Mouse (Mus musculus): ENCODE measurements around the gene Myo6.

Myo6 gene

DNA sequence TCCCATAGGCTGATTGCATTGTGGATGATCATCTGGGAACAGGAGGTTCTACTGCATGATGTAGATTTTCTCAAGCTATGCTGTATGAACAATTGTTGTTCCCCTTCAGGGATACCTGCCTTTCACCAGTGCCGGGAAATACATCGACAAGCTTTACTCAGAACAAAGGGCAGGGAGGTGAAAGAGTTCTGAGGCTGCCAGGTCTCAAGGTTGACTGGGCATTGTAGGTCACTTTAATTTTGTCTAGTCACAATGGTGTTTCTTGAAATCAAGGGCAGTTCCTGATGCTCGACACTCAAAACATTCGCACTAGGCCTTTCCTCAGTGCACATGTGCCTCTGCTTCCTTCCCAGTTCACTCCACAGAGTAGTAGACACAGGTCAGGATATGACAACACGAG is 15.9 kb downstream of the Myo6 start:
- intact Hi-C loops (cut with DNase I) = no loop called here

DNA sequence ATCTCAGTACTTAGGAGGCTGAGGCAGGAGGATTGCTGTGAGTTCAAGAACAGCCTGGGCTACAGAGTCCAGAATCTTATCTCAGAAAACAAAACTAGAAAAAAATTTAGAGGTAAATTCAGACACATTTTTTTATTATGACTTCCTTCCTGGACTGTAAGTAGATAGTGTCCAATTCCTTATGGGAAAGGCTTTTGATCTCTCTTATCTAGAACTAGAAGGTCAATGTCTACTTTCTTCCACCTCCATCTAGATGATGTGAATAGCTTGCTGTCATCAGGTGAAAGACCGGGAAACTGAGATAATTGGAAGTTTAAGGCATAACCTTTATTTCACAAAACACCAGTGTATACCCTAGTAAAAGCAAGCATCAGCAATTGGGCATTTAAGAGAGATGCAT is 16.9 kb downstream of the Myo6 start:
- intact Hi-C loops (cut with DNase I) = no loop called here

DNA sequence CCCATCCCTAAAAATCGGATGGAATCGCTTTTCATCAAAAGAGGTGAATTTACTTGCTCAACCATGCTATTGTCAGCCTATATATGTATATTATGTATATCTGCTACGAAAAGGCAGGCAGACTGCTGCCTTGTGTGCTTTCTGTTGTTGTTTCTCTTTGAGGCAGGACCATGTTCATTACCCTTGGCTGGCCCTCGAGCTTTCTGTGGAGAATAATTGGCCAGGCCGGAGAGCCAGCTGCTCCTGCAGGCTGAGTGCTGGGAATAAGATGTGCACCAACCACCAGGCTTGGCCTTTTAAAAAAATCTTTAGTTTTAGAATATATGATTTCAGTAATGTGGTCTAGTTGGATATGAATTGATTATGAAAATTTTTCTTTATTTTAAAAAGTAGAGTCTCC is 19.3 kb downstream of the Myo6 start:
- intact Hi-C loops (cut with DNase I) = no loop called here

DNA sequence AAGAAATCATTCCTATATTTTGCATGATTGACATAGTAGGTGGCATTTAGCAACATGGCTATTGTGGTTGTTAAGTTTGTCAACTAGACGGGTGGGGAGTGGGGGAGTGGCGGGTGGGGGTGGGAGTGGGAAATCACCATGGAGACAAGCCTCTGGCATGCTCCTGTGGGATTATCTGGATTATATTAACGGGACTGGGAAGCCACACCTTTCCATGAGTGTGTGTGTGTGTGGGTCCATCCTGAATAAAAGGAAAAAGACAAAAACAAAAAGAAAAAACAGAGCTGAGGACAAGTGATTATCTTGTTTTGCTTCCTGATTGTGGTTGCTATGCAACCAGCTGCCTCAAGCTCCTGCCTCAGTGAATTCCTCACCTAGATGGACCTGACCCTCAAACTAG is 20.9 kb downstream of the Myo6 start:
- intact Hi-C loops (cut with DNase I) = no loop called here

DNA sequence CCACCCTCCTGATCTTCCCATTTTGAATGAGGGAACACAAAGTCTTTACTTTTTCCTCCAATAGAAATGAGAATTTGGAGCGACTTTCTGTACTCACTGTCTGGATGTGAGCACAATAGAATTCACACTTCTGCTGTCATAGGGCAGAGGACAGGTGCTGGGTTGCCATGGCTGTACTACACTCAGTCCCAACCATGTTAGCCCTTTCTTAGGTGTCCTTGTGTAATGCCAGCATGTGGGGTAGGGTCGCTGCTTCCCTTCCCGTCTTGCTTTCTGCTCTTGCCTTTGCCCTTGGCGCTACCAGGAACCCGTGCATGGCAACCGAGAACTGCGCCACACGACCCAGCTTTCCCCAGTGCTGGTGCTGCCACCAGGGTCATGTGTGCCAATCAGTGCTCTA is 21.9 kb downstream of the Myo6 start:
- intact Hi-C loops (cut with DNase I) = no loop called here

DNA sequence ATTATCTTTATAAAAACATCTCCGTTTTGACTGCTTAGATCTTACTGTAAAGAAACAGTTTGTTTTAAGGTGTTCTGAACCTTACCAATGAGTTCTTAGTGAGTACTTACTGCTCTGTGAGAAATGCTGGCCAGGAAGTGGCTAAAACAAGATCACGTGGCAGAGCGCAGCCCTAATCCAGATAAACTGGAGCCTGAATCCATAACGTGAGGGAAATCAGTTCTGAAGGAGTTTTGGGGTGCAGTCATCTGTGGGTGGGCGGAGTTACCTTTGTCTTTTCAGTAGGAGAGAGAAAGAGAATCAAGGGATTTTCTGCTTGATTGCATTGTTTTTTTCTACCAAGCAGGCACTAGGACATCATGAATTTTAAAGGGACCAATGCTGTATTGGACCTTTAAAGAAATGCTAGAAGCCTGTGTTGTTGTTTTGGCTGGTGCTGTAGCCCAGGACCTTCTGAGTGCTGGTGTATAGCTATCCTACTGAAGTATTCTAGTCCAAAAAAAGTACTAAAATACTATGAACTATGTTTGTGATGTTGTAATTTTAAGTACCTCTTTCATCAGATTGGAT is 23.6 kb downstream of the Myo6 start:
- intact Hi-C loops (cut with DNase I) = no loop called here

DNA sequence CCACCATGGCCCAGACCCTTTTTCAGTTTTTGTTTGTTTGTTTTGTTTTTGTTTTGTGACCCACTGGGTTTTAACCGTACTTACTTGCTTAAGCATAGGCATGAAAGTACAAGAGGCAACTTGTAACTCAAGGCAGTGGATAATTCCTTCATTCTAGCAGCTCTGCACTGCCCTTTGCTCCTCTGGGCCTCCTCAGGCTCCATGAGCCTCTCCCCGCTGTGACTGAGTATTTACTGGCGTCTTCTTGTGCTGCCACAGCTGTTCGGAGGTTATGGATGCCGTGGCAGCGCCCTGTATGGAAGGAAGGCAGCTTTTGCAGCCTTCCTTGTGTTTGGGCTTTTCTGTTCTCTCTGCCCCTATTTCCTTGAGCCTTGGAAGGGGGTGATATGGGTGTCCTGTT is 26.4 kb downstream of the Myo6 start:
- intact Hi-C loops (cut with DNase I) = no loop called here

DNA sequence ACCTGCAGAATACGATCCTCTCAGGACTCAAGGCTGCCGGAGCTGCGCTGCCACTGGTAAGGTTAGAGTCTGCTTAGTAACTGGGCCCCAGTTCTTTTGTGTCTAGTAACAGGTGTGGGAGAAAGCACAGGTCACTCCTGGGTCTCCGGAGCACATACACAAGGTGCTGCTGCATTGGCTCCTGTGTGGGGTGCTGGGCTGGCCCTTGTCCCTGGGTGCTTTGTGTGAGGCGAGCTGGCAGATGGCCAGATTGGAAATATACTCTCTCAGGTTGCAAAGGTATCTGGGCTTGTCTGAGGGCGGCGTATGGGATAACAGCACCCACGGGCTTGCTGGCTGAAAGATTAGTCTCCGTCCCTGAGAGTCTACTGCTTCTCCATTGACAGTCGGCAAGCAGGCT is 27.5 kb downstream of the Myo6 start:
- intact Hi-C loops (cut with DNase I) = no loop called here

DNA sequence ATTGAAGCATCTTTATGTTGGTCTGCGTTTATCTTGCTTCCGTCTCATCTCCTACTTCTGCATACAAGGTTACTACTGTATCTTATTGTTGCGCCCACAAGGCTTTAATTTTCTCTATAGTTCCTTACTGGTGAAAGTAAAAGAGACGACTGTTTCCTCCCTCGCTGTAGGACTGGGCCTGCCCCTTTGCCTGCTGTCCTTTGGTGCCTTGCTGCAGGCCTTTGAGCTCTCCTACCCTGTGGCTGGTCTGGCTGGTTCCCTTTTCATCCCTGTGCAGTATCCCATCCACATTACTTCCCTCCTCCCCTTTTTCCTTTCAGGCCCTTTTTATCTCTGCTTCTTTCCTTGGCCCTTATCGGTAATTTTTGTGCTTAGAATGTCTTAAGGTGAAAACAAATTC is 29.6 kb downstream of the Myo6 start:
- intact Hi-C loops (cut with DNase I) = no loop called here

DNA sequence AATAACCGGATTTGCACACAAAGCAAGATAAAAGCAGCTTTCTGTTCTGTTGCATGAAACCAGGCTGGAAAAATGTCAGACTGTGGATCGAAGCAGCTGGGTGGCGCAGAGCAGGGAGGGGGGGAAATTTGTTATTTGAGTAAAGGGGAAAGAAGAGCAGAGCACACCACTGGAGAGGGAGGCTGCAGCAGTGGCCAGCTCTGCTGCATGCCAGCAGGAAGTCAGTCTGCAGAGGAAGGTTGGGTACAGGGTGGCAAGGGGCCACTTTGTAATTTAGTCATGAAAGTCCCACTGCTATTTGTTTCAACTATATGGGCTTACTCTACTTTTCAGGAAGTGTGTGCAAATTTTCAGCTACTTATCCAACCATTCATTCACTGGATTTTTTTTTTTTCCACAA is 31.3 kb downstream of the Myo6 start:
- intact Hi-C loops (cut with DNase I) = no loop called here

DNA sequence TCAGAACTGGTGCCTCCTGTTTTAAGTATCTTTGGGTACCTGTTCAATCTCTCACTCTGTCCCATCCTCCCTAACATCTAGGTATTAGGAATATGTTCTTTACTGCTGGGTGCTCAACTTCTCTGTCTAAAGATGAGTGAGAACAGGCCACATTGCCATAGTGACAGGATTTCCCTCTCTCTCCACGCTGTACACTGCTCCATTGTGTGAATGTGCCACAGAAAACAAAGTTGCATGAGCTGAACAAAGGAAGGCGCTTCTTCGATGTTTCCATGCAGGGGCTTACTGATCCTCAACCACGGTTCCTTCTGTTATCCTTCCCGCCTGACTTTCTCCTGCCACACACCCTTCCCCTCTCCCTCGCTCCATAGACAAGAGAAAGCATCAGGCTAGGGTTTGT is 32.4 kb downstream of the Myo6 start:
- intact Hi-C loops (cut with DNase I) = no loop called here

DNA sequence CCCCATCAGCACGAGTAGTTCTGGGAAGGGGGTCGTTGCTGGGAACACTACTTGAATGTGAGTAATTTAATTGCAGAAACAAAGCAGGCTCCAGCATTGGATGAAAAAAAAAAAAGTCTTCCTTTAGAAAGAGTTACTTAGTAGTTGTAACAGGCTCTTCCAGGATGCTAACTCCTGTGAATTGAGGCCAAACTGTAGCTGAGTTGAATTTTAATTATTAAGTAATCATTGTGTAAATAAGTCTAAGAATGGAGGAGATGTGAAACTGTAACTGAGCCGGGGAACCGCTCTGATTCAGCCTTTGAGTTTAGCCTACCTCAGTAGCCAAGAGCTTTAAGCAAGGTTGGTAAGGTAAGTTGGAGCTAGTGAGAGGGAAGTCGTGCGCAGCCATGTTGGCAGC is 36.0 kb downstream of the Myo6 start:
- intact Hi-C loops (cut with DNase I) = no loop called here

DNA sequence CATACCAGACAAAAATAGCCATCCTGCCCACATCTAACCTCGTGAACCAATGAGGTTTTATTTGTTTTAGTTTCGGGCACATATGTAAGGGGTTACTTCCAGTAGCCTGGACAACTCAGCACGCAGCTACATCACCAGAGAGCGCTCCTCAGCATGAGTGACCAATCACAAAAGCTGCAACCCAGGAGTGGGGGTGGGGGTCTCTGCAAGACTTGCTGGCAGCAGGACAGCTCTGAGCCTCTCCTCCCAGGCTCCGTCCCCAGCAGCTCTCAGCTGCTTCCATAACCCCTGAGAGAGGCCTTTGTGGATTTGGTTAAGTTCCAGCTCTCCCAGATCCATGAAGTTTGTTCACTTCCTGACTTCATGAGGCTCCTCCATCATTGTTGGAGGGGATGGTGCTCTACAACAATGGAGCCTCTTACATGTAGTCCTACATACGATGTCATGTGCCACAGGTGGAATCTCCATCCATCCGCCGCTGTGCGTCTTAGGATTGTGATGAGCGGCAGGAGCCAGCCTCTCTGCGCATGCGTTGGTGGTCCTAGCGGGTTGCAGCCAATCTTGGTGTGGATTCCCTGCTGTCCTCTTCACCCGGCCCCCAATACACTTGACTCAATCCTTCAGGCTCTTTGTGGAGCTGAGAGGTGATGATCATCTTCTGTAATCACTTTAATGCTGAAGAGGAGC is 37.7 kb downstream of the Myo6 start:
- intact Hi-C loops (cut with DNase I) = no loop called here

DNA sequence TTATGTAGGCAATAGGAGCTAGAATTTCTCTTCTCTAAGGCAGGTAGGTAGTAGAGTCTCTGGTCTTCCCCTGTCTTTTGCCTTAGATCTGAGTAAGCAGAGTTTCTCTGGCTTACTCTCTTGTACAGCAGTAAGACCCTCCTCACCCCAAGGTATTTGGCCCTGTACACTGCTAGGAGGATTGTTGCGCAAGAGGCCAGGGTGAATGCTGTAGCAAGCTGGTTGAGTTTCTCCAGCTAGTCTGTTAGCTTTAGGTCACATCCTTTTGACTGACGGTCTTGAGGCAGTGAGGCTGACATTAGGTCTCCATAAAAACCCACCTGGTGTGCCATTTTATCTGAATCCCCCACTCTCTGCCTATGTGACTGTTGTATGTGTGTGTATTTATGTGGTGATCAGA is 43.9 kb downstream of the Myo6 start:
- intact Hi-C loops (cut with DNase I) = no loop called here

DNA sequence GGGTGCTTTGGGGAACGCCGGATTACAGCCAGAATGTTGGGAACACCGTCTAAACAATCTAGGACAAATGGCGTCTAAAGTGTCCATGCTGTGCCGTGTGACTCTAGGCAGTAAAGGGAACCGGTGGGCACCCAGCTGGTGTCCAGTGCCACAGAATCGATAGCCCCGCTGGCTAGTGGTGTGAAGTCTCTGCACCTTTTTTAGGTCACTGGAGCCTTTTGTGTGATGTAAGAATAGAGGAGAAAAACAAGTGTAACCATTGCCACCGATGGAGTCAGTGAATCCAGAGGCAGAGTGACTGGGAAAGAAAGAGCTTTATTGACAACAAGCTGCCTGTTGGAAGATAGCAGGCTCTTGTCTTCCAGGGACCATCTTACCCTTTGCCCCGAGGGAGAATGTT is 44.6 kb downstream of the Myo6 start:
- intact Hi-C loops (cut with DNase I) = no loop called here

DNA sequence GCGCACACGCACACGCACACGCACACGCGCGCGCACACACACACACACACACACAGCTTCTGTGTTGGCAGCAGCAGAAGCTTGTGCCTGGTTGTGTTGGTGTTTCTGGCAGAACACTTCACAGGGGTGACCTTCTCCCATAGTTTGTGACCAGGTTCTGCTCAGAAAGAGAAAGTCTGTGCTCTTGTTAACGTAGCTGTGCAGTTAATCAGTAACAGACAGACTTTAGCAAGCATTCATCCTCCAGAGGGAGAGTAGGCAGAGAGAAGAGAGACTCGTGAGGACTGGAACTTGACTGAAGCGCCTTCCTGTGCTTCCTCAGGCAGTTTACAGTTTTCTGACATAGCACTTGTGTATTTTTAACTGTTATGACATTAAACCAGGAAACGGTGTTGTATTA is 45.3 kb downstream of the Myo6 start:
- intact Hi-C loops (cut with DNase I) = no loop called here

DNA sequence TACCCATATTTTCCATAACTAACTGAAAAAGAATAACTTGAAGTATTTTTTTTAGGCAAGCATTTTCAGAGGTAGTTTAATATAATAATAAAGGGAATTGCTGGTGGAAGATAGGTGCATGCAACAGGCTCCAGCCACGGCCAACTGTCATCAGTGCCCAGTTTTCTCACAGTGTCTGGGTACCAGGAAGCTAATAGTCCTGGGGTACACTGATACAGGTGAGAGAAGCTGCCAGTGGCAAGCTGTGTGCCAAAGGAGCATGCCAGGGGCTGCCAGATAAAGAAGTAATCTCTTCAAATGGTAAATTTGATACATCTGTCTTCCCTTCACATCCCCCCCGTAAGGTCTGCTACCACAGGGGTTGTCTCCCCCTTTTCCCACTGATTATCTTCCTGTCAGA is 48.6 kb downstream of the Myo6 start:
- intact Hi-C loops (cut with DNase I) = no loop called here

DNA sequence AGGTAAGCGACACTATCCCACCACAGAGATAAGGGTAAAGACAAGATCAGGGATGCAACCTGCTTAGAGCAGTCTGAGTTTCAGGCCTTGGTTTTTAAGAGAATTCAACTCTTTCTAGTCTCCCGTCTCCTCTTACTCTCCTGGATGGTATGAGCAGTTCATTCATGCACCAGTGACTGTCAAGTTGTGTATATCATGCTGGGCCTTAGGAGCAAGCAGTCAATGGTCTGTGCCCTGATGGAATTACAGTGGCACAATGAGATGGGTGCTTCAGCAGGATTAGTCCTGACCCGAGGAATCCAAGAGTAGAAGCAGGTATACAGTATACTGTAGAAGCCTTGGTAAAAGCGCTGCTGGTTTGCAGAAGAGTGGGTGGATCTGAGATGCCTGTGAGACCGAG is 50.7 kb downstream of the Myo6 start:
- intact Hi-C loops (cut with DNase I) = no loop called here

DNA sequence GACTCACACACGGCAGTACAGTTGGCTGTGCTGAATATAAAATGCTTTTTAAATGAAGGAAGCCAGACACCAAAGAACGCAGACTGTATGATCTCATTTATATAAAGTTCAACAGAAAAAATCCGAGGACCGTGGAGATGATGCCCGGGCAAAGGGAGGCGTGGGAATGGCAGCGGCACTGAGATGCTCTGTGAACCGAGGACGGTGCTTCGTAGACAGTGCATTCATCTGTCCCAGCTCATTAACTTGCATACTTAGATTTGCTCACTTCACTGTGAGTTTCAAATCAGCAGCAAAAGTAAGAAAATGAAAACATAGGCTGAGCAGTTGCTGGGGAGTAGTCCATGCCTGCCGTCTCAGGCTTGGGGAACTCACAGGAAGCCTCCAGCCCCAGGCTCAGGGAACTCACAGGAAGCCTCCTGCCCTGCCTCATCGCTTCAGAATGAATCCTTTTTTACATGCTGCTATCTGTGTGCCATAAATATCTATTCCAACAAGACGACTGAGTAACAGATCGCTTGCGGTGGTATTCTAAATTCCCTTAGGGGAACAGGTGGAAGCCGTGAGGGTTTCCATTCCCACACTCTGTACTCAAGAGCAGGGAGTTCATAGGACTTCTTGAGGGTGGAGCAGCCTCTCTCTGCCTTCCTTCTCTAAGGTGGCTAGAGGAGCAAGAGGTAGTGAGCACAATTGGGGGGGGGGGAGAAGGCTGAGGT is 52.1 kb downstream of the Myo6 start:
- intact Hi-C loops (cut with DNase I) = no loop called here

DNA sequence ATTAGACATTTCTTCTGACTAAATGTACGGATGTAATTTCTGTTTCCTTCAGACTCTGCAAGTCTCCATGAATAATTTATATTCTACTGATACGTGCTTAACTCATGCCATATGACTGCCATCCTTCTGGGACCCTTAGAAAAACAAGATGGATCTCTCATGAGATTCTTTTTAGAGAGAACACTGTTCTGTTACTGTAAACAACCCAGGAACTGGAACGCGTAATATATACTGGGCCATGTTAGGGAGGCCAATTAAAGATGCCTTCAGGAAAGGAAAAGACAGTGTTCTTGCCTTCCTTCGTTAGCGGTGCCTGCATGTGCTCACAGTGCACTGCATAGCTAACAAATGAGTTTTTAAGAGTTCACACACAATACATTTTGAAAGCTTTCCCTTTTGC is 53.9 kb downstream of the Myo6 start:
- intact Hi-C loops (cut with DNase I) = no loop called here

DNA sequence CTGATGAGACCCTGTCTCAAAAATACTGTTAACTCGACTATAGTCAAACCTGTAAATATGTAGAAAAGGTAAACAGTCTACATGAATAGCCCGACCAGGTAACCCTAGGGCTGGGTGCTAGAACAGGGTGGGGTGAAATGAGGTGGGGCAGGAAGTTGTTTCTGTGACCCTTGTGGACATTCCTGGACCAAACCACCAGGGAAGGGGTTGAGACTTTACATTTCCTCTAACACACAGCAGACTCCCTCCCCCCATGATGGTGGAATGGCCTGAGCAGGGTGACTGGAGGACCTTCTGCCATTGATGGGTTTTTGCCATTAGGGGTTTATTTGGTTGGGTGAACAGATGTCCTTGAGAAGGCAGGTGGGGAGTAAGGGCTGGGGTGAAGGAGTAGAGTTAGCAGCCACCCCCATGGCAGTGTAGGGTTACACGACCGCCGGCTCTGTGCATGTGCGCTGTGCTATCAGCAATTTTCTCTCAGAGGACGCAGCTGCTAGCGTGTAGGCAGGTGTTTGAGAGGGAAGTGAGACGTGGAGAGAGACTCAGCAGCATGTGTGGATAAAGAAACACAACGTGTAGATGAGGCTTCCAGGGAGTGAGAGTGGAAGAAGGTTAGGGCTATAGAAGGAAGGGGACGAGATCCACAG is 59.3 kb downstream of the Myo6 start:
- intact Hi-C loops (cut with DNase I) = no loop called here

DNA sequence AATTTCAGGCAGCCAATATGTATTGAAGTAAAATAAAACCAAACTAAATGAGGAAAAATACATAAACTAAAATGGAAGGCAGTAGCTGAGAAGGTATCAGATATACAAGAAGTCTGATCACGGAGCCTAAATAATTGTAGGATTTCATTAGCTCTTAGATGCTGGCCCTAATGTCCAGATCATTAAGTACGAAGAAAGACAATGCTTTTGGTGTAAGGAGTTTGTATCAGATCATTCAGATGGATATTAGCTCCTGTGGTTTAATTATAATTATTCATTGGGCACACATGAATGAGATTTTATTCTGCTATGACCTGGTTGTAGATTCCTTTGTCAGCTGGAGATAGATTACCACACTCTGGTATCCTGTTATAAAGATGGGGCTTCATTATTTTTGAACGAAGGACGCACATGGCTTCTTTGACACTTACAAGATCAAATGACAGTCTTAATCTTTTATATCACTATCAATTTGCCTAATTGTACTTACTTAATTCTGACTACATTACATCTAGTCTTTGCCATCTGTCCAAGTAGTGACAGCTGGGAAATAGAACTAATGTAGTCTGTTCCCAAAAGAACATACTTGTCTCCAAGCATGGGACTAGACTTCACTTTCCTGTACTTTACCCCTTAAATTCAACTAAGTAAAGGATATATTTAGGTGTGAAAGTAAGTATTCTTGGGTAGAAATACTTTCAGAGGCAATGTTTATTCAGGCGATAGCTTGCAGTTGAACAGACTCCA is 61.9 kb downstream of the Myo6 start:
- intact Hi-C loops (cut with DNase I) = no loop called here

All from adrenal gland (tissue).